In genomic region chr3:62860731-62861130, GRCm38 (mm10) we compare ENCODE assay signal across 10 mouse cellular contexts.
DNase-seq lines count a peak whose midpoint lies in the region; ATAC-seq lines count a peak whose summit lies in the region.
"Had no signal": no experiment of that assay in that cellular context is flagged by ENCODE, and none has a peak within 500 bp of the region (broad histone marks: within the 10 kb centered on the region; RNA-seq: fewer than 3 reads in every experiment).

No protein-coding gene starts in this region.

- H3K27me3 ChIP-seq in hindbrain, embryonic 10.5 days (ENCODE audit: insufficient read depth, poor library complexity, severe bottlenecking), result no peaks in the 10 kb centered on the region
- no peaks in the 10 kb centered on the region for H3K27me3 ChIP-seq in hindbrain, embryonic 12.5 days
- H3K27me3 ChIP-seq: heart, embryonic 13.5 days; megakaryocyte, embryonic 14.5 days had no signal

- H3K4me1 ChIP-seq in hindbrain, embryonic 10.5 days (replicated peaks), result no peaks in the 10 kb centered on the region
- H3K4me1 ChIP-seq in hindbrain, embryonic 12.5 days, result no peaks in the 10 kb centered on the region
- H3K4me1 ChIP-seq: heart, embryonic 13.5 days; megakaryocyte, embryonic 14.5 days had no signal

- H3K4me3 ChIP-seq in hindbrain, embryonic 10.5 days, result no peak overlapping the region
- no peak overlapping the region for H3K4me3 ChIP-seq in hindbrain, embryonic 12.5 days
- H3K4me3 ChIP-seq: heart, embryonic 13.5 days; megakaryocyte, embryonic 14.5 days had no signal

- H3K9me3 ChIP-seq in hindbrain, embryonic 10.5 days, result no peaks in the 10 kb centered on the region
- no peaks in the 10 kb centered on the region for H3K9me3 ChIP-seq in hindbrain, embryonic 12.5 days (replicated peaks)
- H3K9me3 ChIP-seq: heart, embryonic 13.5 days; megakaryocyte, embryonic 14.5 days had no signal

- H3K36me3 ChIP-seq in hindbrain, embryonic 10.5 days, result no peaks in the 10 kb centered on the region
- no peaks in the 10 kb centered on the region for H3K36me3 ChIP-seq in hindbrain, embryonic 12.5 days
- H3K36me3 ChIP-seq: heart, embryonic 13.5 days had no signal

- DNase-seq in hindbrain, embryonic 10.5 days (ENCODE audit: low spot score), result peak; percentile 19
- DNase-seq in R1 (ENCODE audit: low read depth, low spot score), result peak; percentile 28
- DNase-seq in left cerebral cortex, postnatal 36 days (ENCODE audit: low spot score in 2 of 2), result peak; percentile 14 to 22
- DNase-seq in right cerebral cortex, postnatal 14 days, result peak; percentile 25
- DNase-seq in gastrocnemius, adult 8-10 months (ENCODE audit: low spot score in 2 of 2), result no peak
- DNase-seq in thymus, postnatal 0 days (ENCODE audit: low spot score), result no peak

- 15% methylated on average over 3 of the region's 3 CpGs for WGBS in hindbrain, embryonic 10.5 days
- WGBS in hindbrain, embryonic 12.5 days, result 21% methylated on average over 3 of the region's 3 CpGs

- intact Hi-C loops in left cerebral cortex, postnatal 36 days (cut with DNase I), result loop anchor here (2.0 kb wide), 1 partner anchor 334 kb away; no protein-coding TSS in a partner anchor

- ATAC-seq in hindbrain, embryonic 12.5 days (ENCODE audit: low FRiP score), result no peak
- peak; percentile 98 for ATAC-seq in frontal cortex, adult (ENCODE audit: low TSS enrichment)

- no peak overlapping the region for H3K4me2 ChIP-seq in hindbrain, embryonic 12.5 days (replicated peaks)
- H3K4me2 ChIP-seq: heart, embryonic 13.5 days had no signal

- H3K9ac ChIP-seq in hindbrain, embryonic 12.5 days, result no peak overlapping the region
- H3K9ac ChIP-seq: heart, embryonic 13.5 days had no signal

- H3K27ac ChIP-seq in hindbrain, embryonic 10.5 days, result no peak overlapping the region
- no peak overlapping the region for H3K27ac ChIP-seq in hindbrain, embryonic 12.5 days
- H3K27ac ChIP-seq: heart, embryonic 13.5 days had no signal

Comparison
In these comparisons a context has a peak if more than half of its experiments do, and no peak if none do; other contexts are left out.
1. DNase-seq: peak in hindbrain, embryonic 10.5 days (single experiment), R1 (single experiment), left cerebral cortex, postnatal 36 days (2 of 2) and right cerebral cortex, postnatal 14 days (single experiment); none in gastrocnemius, adult 8-10 months (0 of 2) and thymus, postnatal 0 days (single experiment).